Mouse (Mus musculus) c-Kit-negative CD71-positive TER-119-positive erythroid progenitor cells, embryonic 14.5 days (primary cell): ENCODE measurements around the gene Scrn2.

Source experiments
- DNase-seq: peaks from one replicate; pipeline ENCODE4 v3.0.0-alpha.2; 2013; ENCODE audit warnings: low read depth, low spot score

Scrn2 gene

DNA sequence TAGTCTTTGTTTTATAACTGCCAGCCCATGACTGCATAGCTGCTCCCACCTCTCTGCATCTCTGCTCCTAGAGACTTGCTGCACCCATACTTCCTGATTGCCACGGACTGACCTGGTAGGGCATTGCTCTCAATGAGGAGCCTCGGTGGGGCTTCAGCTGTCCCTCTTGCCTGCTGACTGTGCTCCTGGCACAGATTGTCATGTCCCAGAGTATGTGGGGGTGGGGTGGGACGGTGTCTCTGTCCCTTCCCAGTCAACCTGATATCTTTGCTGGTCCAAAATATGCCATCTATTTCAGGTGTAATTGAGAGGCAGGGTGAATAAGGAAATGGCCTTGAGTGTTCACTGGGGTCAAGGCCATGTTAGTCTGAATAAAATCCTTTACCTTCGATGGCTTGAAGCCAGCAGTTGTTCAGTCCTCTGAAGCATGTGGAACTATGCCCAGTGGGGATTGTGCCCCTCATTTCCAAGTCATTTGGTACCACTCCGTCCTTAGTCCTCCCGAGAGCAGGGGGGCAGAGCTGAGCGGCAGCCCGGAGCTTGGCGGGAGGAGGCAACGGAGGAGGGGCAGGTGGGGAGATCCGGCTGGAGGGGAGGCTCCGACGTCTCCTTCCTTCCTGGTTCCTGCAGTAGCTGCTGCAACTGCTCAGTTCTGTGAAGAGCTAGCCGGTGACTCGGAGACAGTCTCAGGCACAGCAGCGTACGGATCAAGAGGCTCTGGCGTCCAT is 20.6 kb downstream of the Scrn2 start, which contains the start of gene Osbpl7:
TSS of gene Osbpl7 (plus strand) at position 413 of the 728 bp plus-strand sequence.
- no peak for DNase-seq

DNA sequence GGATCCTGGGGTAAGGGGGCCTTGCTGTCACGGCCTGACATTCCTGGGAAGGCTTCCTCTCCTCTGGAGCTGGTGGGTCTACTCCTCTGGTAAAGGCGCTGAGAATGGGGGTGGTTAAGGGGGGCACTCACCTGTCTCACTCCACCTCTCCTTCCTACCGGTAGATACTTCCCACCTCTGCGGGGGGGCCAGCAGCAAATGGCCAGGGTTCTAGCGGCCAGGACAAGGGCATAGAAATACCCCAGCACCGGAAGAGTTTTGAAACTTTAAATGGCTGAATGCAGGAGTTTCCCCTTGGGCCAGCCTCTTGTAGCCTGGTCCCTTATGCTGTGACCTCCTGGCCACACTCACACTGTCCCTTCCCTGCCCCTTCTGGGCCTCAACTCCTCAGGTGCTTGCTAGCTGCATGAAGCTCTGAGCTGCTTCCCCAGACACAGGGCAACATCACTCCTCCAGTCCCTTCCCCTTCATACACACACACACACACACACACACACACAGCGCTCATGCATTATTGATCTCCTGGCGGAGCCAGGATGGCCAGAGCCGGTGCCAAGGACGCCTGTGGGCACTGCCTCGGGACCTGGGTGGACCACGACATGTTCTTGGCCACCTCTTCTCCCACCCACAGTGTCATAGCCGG is 21.3 kb downstream of the Scrn2 start:
- no peak for DNase-seq

DNA sequence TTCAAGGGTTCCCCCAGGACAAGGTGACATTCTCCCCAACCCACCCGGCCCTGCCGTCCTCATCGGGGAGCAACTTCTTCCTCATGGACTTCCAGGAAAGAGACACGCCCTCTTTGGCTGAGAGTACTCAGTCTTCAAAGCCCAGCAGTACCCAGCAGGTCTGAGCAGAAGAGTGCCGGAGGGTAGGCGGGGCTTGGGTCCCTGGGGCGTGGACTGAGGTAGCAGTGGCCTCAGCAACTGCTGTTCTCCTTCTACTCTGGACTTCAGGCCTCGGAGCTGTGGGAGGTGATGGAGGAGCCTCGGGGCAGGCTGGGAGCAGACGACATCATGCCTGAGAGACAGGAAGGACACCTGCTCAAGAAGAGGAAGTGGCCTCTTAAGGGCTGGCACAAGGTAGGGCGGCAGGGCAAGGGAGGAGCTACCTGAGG is 22.5 kb downstream of the Scrn2 start:
- peak; percentile 43 for DNase-seq

DNA sequence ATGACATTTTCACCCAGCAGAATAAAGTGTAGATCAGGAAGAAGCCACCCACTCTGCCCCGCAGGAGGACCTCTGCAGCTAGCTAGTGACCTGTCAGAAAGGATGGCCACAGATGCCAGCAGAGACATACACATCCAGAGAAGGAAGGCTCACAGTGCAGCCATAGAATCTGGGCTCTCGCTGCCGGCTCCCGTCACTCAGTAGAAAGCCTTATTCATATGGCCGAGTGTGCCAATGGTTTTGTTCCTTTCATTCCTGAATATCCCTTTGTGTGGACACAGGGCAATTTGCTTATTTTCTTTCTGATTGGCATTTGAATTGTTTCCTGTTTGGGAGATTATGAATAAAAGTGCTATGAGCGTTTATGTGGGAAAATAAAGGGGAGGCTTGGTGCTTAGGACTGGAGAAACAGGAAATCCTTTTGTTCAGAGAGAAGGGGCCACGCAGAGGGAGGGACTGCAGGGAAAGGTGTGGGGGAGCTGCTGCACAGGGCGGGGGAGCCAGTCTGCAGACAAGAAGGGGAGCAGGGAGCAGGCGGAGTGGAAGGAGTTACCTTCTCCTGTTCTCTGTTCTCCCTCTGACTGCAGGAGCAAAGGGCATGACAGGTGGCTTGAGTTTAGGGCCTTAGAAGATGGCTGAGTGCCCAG is 33.7 kb downstream of the Scrn2 start:
- no peak for DNase-seq

DNA sequence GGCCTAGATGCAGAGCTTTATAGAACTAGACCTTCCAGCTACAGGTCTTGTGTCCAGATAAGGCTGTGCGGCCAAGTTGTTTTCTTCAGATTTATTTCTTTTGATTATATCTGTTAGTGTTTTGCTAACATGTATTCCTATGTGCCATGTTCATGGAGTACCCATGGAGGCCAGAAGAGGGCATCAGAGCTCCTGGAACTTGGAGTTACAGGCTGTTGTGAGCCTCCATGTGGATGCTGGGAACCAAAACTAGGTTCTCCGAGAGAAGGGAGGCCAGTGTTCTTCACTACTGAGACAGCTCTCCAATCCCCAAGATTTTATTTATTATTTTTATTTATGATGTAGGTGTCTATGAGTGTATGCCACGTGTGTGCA is 34.2 kb downstream of the Scrn2 start:
- DNase-seq: no peak

DNA sequence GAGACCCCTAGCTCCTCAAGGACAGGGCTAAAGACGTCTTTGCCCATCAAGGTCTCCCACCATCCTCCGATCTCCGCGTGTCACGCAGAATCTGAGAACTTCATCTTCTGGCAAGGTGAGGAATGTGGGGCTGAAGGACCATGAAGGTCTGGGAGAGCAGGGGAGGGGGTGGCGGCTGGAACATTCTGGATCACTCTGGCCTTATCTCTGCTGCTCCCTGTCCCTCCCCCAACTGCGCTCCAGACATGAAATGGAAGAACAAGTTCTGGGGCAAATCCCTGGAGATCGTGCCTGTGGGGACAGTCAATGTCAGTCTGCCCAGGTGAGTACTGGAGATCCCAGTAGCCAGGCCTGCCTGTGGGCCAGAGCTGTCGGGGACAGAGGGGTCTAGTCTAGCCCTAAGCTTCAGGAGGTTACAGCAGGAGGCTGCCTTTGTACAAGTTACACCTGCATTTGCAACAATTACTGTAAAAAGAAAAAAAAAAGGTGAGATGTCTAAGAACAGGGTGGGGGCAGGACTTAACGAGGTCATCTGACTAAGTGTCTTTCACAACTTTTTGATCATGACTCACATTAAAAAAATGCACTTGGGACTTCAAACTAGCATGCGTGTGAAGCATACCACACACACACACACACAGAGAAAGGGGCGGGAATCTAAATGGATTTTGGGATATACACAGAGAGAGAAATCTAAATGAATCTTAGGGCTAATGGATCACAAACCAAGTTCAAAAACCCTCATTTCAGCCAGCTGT is 36.0 kb downstream of the Scrn2 start:
- DNase-seq: no peak

DNA sequence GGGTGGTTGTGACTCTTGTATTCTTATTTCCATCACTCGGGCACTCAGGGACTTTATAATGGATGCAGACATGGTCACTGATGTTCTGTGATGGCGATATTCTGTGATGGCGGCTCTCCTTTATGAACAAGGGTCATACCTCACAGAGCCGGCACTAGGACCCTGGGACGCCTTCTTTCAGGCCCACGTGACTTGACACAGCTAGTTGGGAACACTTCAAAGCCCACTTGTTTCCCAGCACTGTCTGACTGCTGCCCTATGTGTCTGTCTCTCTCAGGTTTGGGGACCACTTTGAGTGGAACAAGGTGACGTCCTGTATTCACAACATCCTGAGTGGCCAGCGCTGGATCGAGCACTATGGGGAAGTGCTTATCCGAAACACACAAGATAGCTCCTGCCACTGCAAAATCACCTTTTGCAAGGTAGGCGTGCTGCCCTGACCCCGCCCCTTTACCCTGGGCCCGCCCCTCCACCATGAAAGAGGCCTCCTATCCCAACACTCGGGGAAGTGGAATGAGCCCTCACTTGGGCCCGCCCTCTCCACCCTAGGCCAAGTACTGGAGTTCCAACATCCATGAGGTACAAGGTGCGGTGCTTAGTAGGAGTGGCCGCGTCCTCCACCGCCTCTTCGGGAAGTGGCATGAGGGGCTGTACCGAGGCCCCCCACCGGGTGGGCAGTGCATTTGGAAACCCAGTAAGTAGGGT is 37.1 kb downstream of the Scrn2 start:
- DNase-seq: no peak

DNA sequence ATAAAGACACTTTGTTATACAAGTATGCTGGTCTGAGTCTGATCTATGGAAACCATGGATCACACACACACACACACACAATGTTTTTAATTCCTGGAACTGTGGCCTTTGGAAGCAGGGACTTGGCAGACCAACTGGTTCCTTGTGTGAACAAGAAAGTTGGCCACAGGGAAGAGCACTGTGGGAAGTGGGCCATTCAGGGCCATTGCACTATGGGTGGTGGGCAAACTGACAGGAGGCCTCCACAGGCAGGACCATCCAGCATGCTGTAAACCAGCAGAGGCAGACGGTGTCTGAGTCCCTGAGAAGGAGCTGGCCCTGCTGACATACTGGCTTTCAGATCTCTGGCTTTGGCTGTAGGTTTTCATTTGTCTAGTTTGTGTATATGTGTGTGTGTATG is 39.6 kb downstream of the Scrn2 start:
- no peak for DNase-seq

DNA sequence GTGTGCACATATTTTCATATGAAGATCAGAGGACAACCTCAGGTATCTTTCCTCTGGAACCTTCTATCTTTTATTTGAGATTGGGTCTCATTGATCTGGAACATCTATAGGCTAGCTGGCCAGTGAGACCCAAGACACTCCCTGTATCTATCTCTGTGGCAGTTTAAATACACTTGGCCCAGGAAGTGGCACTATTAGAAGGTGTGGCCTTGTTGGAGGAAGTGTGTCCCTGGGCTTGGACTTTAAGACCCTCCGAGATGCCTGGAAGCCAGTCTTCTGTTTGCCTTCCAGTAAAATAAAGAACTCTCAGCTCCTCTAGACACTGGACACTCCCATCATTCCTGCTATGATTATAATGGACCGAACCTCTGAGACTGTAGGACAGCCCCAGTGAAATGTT is 40.0 kb downstream of the Scrn2 start:
- no peak for DNase-seq

DNA sequence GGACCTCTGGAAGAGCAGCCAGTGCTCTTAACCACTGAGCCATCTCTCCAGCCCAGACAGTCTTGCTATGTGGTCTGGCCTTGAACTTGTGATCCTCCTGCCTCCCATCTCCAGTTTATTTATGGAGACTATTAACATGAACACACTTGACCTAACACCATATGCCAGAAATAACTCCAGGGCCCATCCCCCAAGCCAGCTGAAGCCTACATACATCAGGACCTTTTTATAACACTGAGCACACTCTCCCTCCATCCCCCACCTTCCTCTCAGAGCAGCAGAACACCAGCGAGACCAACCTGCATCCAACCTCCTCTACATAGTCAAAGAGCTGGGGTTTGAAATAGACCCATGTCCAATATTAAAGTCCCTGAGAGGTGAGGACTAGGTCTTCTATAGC is 41.4 kb downstream of the Scrn2 start:
- no peak for DNase-seq

DNA sequence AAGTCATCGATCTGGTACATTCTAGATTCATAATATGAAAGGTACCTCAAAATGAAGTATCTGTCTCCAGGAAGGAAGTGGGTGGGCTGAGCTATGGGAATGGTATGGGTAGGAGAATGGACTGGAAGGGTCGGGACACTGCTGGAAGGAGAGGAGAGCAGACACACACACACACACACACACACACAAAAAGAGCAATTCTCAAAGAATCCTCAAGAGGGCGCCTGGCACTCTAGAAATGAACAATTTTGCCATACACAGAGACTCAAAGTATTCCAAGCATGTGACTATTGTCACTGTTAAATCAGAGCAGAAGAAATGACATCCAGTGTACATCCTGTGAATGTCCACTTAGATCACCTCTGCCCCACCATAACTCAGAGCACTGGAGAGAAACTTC is 42.8 kb downstream of the Scrn2 start:
- DNase-seq: peak; percentile 16

DNA sequence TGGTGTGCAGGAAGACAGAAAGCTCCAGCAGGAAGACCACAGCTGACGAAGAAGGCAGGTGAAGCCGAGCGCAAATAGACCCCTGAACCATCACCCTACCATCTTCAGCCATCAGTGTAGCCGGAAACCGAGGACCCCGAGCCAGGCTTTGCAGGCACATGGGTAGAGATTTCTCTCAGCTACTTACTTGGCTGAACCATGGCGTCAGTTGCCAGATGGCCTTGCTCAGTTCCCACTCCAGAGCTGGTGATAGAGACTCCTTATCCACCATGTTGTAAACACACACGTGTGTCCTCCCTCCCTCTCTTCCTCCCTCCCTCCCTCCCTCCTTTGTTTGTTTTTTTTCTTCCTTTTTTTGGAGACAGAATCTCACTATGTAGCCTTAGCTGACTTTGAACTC is 44.5 kb downstream of the Scrn2 start:
- no peak for DNase-seq

DNA sequence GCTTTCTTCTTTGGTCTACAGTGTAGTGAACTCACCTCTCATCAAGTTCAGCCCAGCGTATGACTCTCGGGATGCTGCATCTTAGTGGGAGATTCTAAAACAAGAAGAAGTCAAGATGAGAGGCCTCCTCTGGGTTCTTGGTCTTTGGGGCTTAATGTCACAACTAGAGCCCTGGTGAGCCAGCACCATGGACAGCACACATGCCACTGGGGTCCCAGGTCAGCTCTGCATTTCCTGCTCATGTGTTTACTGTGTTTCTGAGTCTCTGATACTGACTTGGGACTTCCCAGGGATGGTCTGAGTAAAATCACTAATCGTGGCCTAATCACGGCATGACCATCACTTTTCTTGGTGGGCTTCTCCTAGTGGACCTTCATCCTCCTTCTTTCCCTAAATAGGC is 49.0 kb downstream of the Scrn2 start:
- DNase-seq: no peak

DNA sequence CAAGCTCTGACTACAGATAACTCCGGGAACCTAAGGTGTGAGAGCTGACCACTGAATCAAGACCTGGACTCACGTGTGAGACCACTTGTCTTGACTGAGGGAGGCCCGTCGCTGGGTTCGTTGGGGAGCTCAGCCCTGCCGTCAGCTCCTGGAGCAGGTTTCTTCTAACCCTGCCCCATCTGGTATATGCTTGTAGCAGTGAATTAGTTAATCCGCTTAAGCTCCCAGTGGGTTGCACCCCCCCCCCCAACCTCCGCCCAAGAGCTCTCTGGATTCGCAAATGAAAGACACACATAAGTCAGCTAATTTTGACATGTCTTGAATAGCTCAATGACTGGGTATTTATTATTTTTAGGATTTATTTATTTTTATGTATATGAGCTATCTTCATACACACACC is 50.6 kb downstream of the Scrn2 start:
- no peak for DNase-seq

DNA sequence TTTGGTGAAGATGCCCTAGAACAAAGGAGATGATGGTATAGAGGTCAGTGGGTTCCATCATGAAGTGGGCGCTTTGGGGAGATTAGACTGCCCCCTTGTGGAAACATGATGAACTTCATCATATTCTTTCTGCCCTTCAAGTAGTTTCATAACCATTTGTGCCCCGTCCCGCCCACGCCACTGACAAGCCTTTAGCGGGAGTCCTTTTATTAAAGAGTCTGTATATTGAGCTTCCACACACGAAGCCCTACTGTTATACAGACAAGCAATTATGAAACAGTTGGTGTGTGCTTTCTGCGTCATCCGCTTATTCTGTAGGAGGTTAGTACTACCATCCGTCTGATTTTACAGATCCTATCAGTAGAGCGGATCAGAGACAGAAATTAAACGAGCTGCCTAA is 53.2 kb downstream of the Scrn2 start:
- DNase-seq: peak; percentile 21
